Mouse (Mus musculus): ENCODE data around the gene Pygm. TPM values are rescaled to one million over a fixed set of nuclear protein-coding genes. Genes with fewer than 3 reads are reported as not detected.
A peak's percentile ranks its signal among the peaks of the same experiment; 100 is the strongest.

Pygm gene
- polyA plus RNA-seq, 1 experiment from 2014 or later, result 5.7 TPM

- Histone ChIP-seq H3K27ac (peak overlapping the region; percentile 76), H3K27me3 (no peaks in the 10 kb centered on the region), H3K4me1 (replicated peaks) (peaks cover 12% of the 10 kb centered on the region), H3K36me3 (peaks cover 73% of the 10 kb centered on the region), H3K9ac (no peak overlapping the region), H3K9me3 (no peaks in the 10 kb centered on the region), H3K4me2 (no peak overlapping the region), H3K4me3 (no peak overlapping the region)
- ATAC-seq (ENCODE audit: low FRiP score), result no peak
- WGBS, result 42% methylated on average over 11 of the region's 11 CpGs
These were observed 6.7 kb upstream of the Pygm start for GRCm38 (mm10) chr19:6377327-6378040.

- H3K36me3 ChIP-seq, result peaks cover 43% of the 10 kb centered on the region
- H3K9me3 ChIP-seq, result no peaks in the 10 kb centered on the region
- no peak for ATAC-seq (ENCODE audit: low FRiP score)
- H3K4me2 ChIP-seq, result no peak overlapping the region
- peaks cover 23% of the 10 kb centered on the region for H3K4me1 ChIP-seq (replicated peaks)
- no peak overlapping the region for H3K4me3 ChIP-seq
- 93% methylated on average over 9 of the region's 9 CpGs for WGBS
- H3K27ac ChIP-seq, result no peak overlapping the region
- no peak overlapping the region for H3K9ac ChIP-seq
- H3K27me3 ChIP-seq, result no peaks in the 10 kb centered on the region
These were observed 3.6 kb upstream of the Pygm start for GRCm38 (mm10) chr19:6380411-6381166.

- H3K4me2 ChIP-seq, result no peak overlapping the region
- 97% methylated on average over 5 of the region's 5 CpGs for WGBS
These were observed 3.0 kb upstream of the Pygm start for GRCm38 (mm10) chr19:6381238-6381637.

GRCm38 (mm10) chr19:6382323-6382924 is 1.8 kb upstream of the Pygm start:
- no peak for ATAC-seq (ENCODE audit: low FRiP score)
- H3K9me3 ChIP-seq, result no peaks in the 10 kb centered on the region
- 84% methylated on average over 4 of the region's 4 CpGs for WGBS

More at GRCm38 (mm10) chr19:6381238-6381637, 3.0 kb upstream of the Pygm start:
- Histone ChIP-seq H3K4me1 (replicated peaks) (peaks cover 23% of the 10 kb centered on the region), H3K9me3 (no peaks in the 10 kb centered on the region), H3K27ac (no peak overlapping the region), H3K4me3 (no peak overlapping the region), H3K27me3 (no peaks in the 10 kb centered on the region), H3K36me3 (peaks cover 37% of the 10 kb centered on the region), H3K9ac (no peak overlapping the region)
- no peak for ATAC-seq (ENCODE audit: low FRiP score)

GRCm38 (mm10) chr19:6383470-6383869 is 729 bp upstream of the Pygm start:
- peak overlapping the region; percentile 51; the same call in 1 of the 2 replicates for H3K9ac ChIP-seq
- peaks cover 10% of the 10 kb centered on the region for H3K4me1 ChIP-seq (replicated peaks)
- ATAC-seq (ENCODE audit: low FRiP score), result no peak
- no peak overlapping the region for H3K4me3 ChIP-seq
- peak overlapping the region; percentile 44; the same call in 1 of the 2 replicates for H3K27ac ChIP-seq
- H3K27me3 ChIP-seq, result no peaks in the 10 kb centered on the region
- peaks cover 14% of the 10 kb centered on the region for H3K36me3 ChIP-seq
- H3K4me2 ChIP-seq, result no peak overlapping the region
- no peaks in the 10 kb centered on the region for H3K9me3 ChIP-seq
- 52% methylated on average over 5 of the region's 5 CpGs for WGBS

More at GRCm38 (mm10) chr19:6382323-6382924, 1.8 kb upstream of the Pygm start:
- Histone ChIP-seq H3K9ac (no peak overlapping the region), H3K4me2 (no peak overlapping the region), H3K4me1 (replicated peaks) (peaks cover 14% of the 10 kb centered on the region), H3K27ac (no peak overlapping the region), H3K4me3 (no peak overlapping the region), H3K27me3 (no peaks in the 10 kb centered on the region), H3K36me3 (peaks cover 25% of the 10 kb centered on the region)

- Histone ChIP-seq H3K36me3 (peaks cover 4% of the 10 kb centered on the region; the same call in 1 of the 2 replicates), H3K9ac (peak overlapping the region; percentile 24; the same call in 1 of the 2 replicates), H3K27me3 (peaks cover 10% of the 10 kb centered on the region; the same call in 1 of the 2 replicates), H3K4me3 (no peak overlapping the region), H3K9me3 (no peaks in the 10 kb centered on the region), H3K4me1 (replicated peaks) (peaks cover 18% of the 10 kb centered on the region), H3K4me2 (no peak overlapping the region), H3K27ac (no peak overlapping the region)
- no peak for ATAC-seq (ENCODE audit: low FRiP score)
- WGBS, result 80% methylated on average over 11 of the region's 11 CpGs
These were observed 755 bp downstream of the Pygm start for GRCm38 (mm10) chr19:6384954-6385353.

- no peak overlapping the region for H3K4me3 ChIP-seq
- ATAC-seq (ENCODE audit: low FRiP score), result no peak
- H3K4me2 ChIP-seq, result no peak overlapping the region
- peaks cover 20% of the 10 kb centered on the region for H3K4me1 ChIP-seq (replicated peaks)
- no peak overlapping the region for H3K27ac ChIP-seq
- H3K9me3 ChIP-seq, result no peaks in the 10 kb centered on the region
- WGBS, result 85% methylated on average over 5 of the region's 5 CpGs
- H3K27me3 ChIP-seq, result peaks cover 10% of the 10 kb centered on the region; the same call in 1 of the 2 replicates
- H3K9ac ChIP-seq, result peak overlapping the region; percentile 24; the same call in 1 of the 2 replicates
- H3K36me3 ChIP-seq, result peaks cover 4% of the 10 kb centered on the region; the same call in 1 of the 2 replicates
These were observed 1.2 kb downstream of the Pygm start for GRCm38 (mm10) chr19:6385419-6385818.

- Histone ChIP-seq H3K4me2 (no peak overlapping the region), H3K27me3 (peaks cover 10% of the 10 kb centered on the region; the same call in 1 of the 2 replicates), H3K9me3 (no peaks in the 10 kb centered on the region), H3K36me3 (peaks cover 1% of the 10 kb centered on the region; the same call in 1 of the 2 replicates), H3K4me3 (no peak overlapping the region), H3K9ac (0 out of 2 replicates have a peak overlapping the region, but pooled peaks have one; percentile 24), H3K27ac (no peak overlapping the region), H3K4me1 (replicated peaks) (peaks cover 20% of the 10 kb centered on the region)
- ATAC-seq (ENCODE audit: low FRiP score), result no peak
- WGBS, result 83% methylated on average over 6 of the region's 7 CpGs
These were observed 1.6 kb downstream of the Pygm start for GRCm38 (mm10) chr19:6385821-6386220.

GRCm38 (mm10) chr19:6386234-6386633 is 2.0 kb downstream of the Pygm start:
- peaks cover 10% of the 10 kb centered on the region; the same call in 1 of the 2 replicates for H3K27me3 ChIP-seq
- 63% methylated on average over 9 of the region's 9 CpGs for WGBS
- H3K27ac ChIP-seq, result no peak overlapping the region
- no peak overlapping the region for H3K4me3 ChIP-seq
- H3K9ac ChIP-seq, result no peak overlapping the region
- H3K4me2 ChIP-seq, result no peak overlapping the region
- no peaks in the 10 kb centered on the region for H3K9me3 ChIP-seq
- no peak for ATAC-seq (ENCODE audit: low FRiP score)
- H3K36me3 ChIP-seq, result no peaks in the 10 kb centered on the region
- H3K4me1 ChIP-seq (replicated peaks), result peaks cover 20% of the 10 kb centered on the region

GRCm38 (mm10) chr19:6388006-6388405 is 3.8 kb downstream of the Pygm start:
- Histone ChIP-seq H3K4me2 (no peak overlapping the region), H3K4me1 (replicated peaks) (peaks cover 20% of the 10 kb centered on the region), H3K4me3 (no peak overlapping the region), H3K9ac (no peak overlapping the region), H3K27ac (no peak overlapping the region), H3K36me3 (no peaks in the 10 kb centered on the region), H3K27me3 (peaks cover 10% of the 10 kb centered on the region; the same call in 1 of the 2 replicates), H3K9me3 (no peaks in the 10 kb centered on the region)
- ATAC-seq (ENCODE audit: low FRiP score), result no peak
- 82% methylated on average over 13 of the region's 13 CpGs for WGBS

GRCm38 (mm10) chr19:6389803-6390202 is 5.6 kb downstream of the Pygm start:
- peaks cover 10% of the 10 kb centered on the region for H3K4me1 ChIP-seq (replicated peaks)
- ATAC-seq (ENCODE audit: low FRiP score), result no peak
- no peaks in the 10 kb centered on the region for H3K36me3 ChIP-seq
- peak overlapping the region; percentile 36 for H3K4me3 ChIP-seq
- peaks cover 10% of the 10 kb centered on the region; the same call in 1 of the 2 replicates for H3K27me3 ChIP-seq
- H3K9ac ChIP-seq, result peak overlapping the region; percentile 64
- no peaks in the 10 kb centered on the region for H3K9me3 ChIP-seq
- peak overlapping the region; percentile 4; the same call in 1 of the 2 replicates for H3K27ac ChIP-seq
- WGBS, result 6% methylated on average over 16 of the region's 16 CpGs
- peak overlapping the region; percentile 55 for H3K4me2 ChIP-seq

- WGBS, result 59% methylated on average over 6 of the region's 6 CpGs
- H3K4me1 ChIP-seq (replicated peaks), result peaks cover 10% of the 10 kb centered on the region
- peak overlapping the region; percentile 55 for H3K4me2 ChIP-seq
- H3K27ac ChIP-seq, result no peak overlapping the region
- H3K36me3 ChIP-seq, result no peaks in the 10 kb centered on the region
- H3K4me3 ChIP-seq, result no peak overlapping the region
- ATAC-seq (ENCODE audit: low FRiP score), result no peak
- no peaks in the 10 kb centered on the region for H3K9me3 ChIP-seq
- peaks cover 10% of the 10 kb centered on the region; the same call in 1 of the 2 replicates for H3K27me3 ChIP-seq
- H3K9ac ChIP-seq, result peak overlapping the region; percentile 64; the same call in 1 of the 2 replicates
These were observed 6.1 kb downstream of the Pygm start for GRCm38 (mm10) chr19:6390251-6390650.

Measured in hindbrain, embryonic 13.5 days (tissue).